In the genomic region with DNA sequence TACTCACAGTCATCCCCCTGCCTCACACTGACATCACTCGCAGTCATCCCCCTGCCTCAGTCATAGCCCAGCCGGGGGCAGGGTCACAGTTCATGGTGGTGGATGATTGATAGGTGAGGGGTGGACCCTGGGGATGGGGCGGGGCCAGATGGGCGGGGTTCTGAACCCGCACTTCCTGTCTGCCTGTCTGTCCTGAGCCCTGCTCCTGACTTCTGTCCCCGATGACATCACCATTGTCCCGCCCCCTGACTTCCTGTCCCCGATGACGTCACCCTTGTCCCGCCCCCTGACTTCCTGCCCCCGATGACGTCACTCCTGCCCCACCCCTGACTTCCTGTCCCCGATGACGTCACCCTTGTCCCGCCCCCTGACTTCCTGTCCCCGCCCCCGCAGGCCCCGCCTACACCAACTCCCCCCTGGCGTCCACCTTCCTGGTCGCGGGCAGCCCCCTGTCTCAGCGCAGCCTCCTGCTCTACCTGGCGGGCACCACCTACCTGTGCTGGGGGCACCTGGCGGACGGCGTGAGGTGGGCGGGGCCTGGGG, we compare ENCODE assay signal across 8 mouse cellular contexts. TPM values are rescaled to one million over a fixed set of nuclear protein-coding genes. Genes with fewer than 3 reads are reported as not detected.
DNase-seq lines count a peak whose midpoint lies in the region; ATAC-seq and TF ChIP-seq lines count a peak whose summit lies in the region.
"Had no signal": no experiment of that assay in that cellular context is flagged by ENCODE, and none has a peak within 500 bp of the region (broad histone marks: within the 10 kb centered on the region; RNA-seq: fewer than 3 reads in every experiment).

No protein-coding gene starts in this region.

- H3K4me2 ChIP-seq in lung, embryonic 14.5 days = no peak overlapping the region
- H3K4me2 ChIP-seq in embryonic facial prominence, embryonic 11.5 days (ENCODE audit: low read depth, low read length) = no peak overlapping the region
- no peak overlapping the region for H3K4me2 ChIP-seq in hindbrain, embryonic 14.5 days (replicated peaks)
- H3K4me2 ChIP-seq in liver, postnatal 0 days (ENCODE audit: low read depth, low read length) = no peak overlapping the region

- H3K36me3 ChIP-seq in lung, embryonic 14.5 days (ENCODE audit: insufficient read depth) = no peaks in the 10 kb centered on the region
- peaks cover 6% of the 10 kb centered on the region; the same call in 1 of the 2 replicates for H3K36me3 ChIP-seq in embryonic facial prominence, embryonic 11.5 days (replicated peaks; ENCODE audit: control insufficient read depth, insufficient read depth, low read depth, low read length)
- no peaks in the 10 kb centered on the region for H3K36me3 ChIP-seq in hindbrain, embryonic 14.5 days (replicated peaks; ENCODE audit: control insufficient read depth, insufficient read depth)
- H3K36me3 ChIP-seq in liver, postnatal 0 days (replicated peaks; ENCODE audit: insufficient read depth, low read length) = no peaks in the 10 kb centered on the region

- no peak overlapping the region for H3K27ac ChIP-seq in lung, embryonic 14.5 days (ENCODE audit: low read depth)
- no peak overlapping the region for H3K27ac ChIP-seq in embryonic facial prominence, embryonic 11.5 days (replicated peaks; ENCODE audit: low read depth, low read length)
- no peak overlapping the region for H3K27ac ChIP-seq in hindbrain, embryonic 14.5 days
- H3K27ac ChIP-seq in liver, postnatal 0 days (ENCODE audit: low read depth) = no peak overlapping the region

- no peak overlapping the region for H3K4me3 ChIP-seq in lung, embryonic 14.5 days (ENCODE audit: low read depth, low read length)
- H3K4me3 ChIP-seq in embryonic facial prominence, embryonic 11.5 days (ENCODE audit: low read depth, low read length) = peak overlapping the region; percentile 12; the same call in 1 of the 2 replicates
- H3K4me3 ChIP-seq in hindbrain, embryonic 14.5 days (replicated peaks; ENCODE audit: low read length) = no peak overlapping the region
- H3K4me3 ChIP-seq in liver, postnatal 0 days (ENCODE audit: low read depth, low read length) = 0 out of 2 replicates have a peak overlapping the region, but pooled peaks have one; percentile 11

- 77% methylated on average over 26 of the region's 27 CpGs for WGBS in lung, embryonic 14.5 days
- WGBS in embryonic facial prominence, embryonic 11.5 days = 76% methylated on average over 24 of the region's 27 CpGs
- WGBS in hindbrain, embryonic 14.5 days = 88% methylated on average over 27 of the region's 27 CpGs
- 85% methylated on average over 23 of the region's 27 CpGs for WGBS in liver, postnatal 0 days (ENCODE audit: insufficient replicate concordance)

- peaks cover 53% of the 10 kb centered on the region for H3K9me3 ChIP-seq in lung, embryonic 14.5 days (ENCODE audit: low read depth, low read length)
- peaks cover 45% of the 10 kb centered on the region for H3K9me3 ChIP-seq in embryonic facial prominence, embryonic 11.5 days (replicated peaks; ENCODE audit: control insufficient read depth, low read length)
- H3K9me3 ChIP-seq in hindbrain, embryonic 14.5 days (ENCODE audit: control insufficient read depth, low read length) = peaks cover 49% of the 10 kb centered on the region
- H3K9me3 ChIP-seq in liver, postnatal 0 days (ENCODE audit: low read length) = peaks cover 44% of the 10 kb centered on the region

- peak; percentile 49; the same call in 1 of the 2 replicates for ATAC-seq in lung, embryonic 14.5 days (ENCODE audit: insufficient read depth)
- peak; percentile 71; the same call in 1 of the 2 replicates for ATAC-seq in embryonic facial prominence, embryonic 11.5 days (replicated peaks; ENCODE audit: insufficient number of reproducible peaks, low FRiP score, low TSS enrichment, low read depth)
- peak; percentile 77 for ATAC-seq in hindbrain, embryonic 14.5 days (ENCODE audit: low FRiP score)
- peak; percentile 49 for ATAC-seq in liver, postnatal 0 days

- no peak for TF ChIP-seq CTCF in lung, embryonic 14.5 days (IDR thresholded peaks at IDR 0.05; ENCODE audit: low read depth)
- no peak for TF ChIP-seq CTCF in liver, postnatal 0 days (IDR thresholded peaks at IDR 0.05; ENCODE audit: low read depth)

- TF ChIP-seq EP300 in liver, postnatal 0 days (IDR thresholded peaks at IDR 0.05; ENCODE audit: low read depth) = no peak

- DNase-seq in lung, embryonic 14.5 days = no peak
- no peak for DNase-seq in lung, postnatal 25 days (ENCODE audit: low spot score)
- peak; percentile 70 for DNase-seq in adrenal gland, postnatal 14 days
- DNase-seq in embryonic facial prominence, embryonic 11.5 days (ENCODE audit: low spot score) = no peak
- peak; percentile 33 for DNase-seq in hindbrain, embryonic 14.5 days (ENCODE audit: low spot score)
- DNase-seq in liver, postnatal 0 days = peak; percentile 56
- peak; percentile 14 for DNase-seq in skeletal muscle tissue, adult 2 months (ENCODE audit: low read depth, low spot score)

- no peaks in the 10 kb centered on the region for H3K4me1 ChIP-seq in lung, embryonic 14.5 days (ENCODE audit: insufficient read depth)
- no peaks in the 10 kb centered on the region for H3K4me1 ChIP-seq in embryonic facial prominence, embryonic 11.5 days (ENCODE audit: control insufficient read depth, insufficient read depth, low read length)
- no peaks in the 10 kb centered on the region for H3K4me1 ChIP-seq in hindbrain, embryonic 14.5 days (replicated peaks; ENCODE audit: control insufficient read depth, insufficient read depth, low read length)
- no peaks in the 10 kb centered on the region for H3K4me1 ChIP-seq in liver, postnatal 0 days (ENCODE audit: insufficient read depth)

- H3K27me3 ChIP-seq in lung, embryonic 14.5 days (ENCODE audit: insufficient read depth, low read length) = no peaks in the 10 kb centered on the region
- no peaks in the 10 kb centered on the region for H3K27me3 ChIP-seq in embryonic facial prominence, embryonic 11.5 days (ENCODE audit: control insufficient read depth, insufficient read depth, low read length)
- H3K27me3 ChIP-seq in hindbrain, embryonic 14.5 days (ENCODE audit: control insufficient read depth, insufficient read depth, low read length) = no peaks in the 10 kb centered on the region
- H3K27me3 ChIP-seq in liver, postnatal 0 days (ENCODE audit: insufficient read depth, low read length) = no peaks in the 10 kb centered on the region

- no peak overlapping the region for H3K9ac ChIP-seq in lung, embryonic 14.5 days
- H3K9ac ChIP-seq in embryonic facial prominence, embryonic 11.5 days (replicated peaks; ENCODE audit: low read length) = no peak overlapping the region
- H3K9ac ChIP-seq in hindbrain, embryonic 14.5 days = no peak overlapping the region
- H3K9ac ChIP-seq in liver, postnatal 0 days (replicated peaks) = no peak overlapping the region

RNA-seq across cellular contexts. Expression of gene Asmt, which starts 1.9 kb away (rescaled TPM):
- not detected in 2 replicates for polyA plus RNA-seq in lung, embryonic 14.5 days (2014; fragmentation: Nextera tagmentation; extraction: Ambion mirVana)
- total RNA-seq in adrenal gland, postnatal 14 days (2021) = not detected in 2 replicates
- not detected in 2 replicates for polyA plus RNA-seq in embryonic facial prominence, embryonic 11.5 days (2014; fragmentation: Nextera tagmentation; extraction: Ambion mirVana)
- not detected in 2 replicates for polyA plus RNA-seq in hindbrain, embryonic 14.5 days (2014; fragmentation: Nextera tagmentation; extraction: Ambion mirVana)
- polyA plus RNA-seq in liver, postnatal 0 days (2015; fragmentation: Nextera tagmentation; extraction: Ambion mirVana) = not detected in 2 replicates
- total RNA-seq: left cerebral cortex, postnatal 10 days had no signal

Comparison
In these comparisons a context has a peak if more than half of its experiments do, and no peak if none do; other contexts are left out.
1. DNase-seq: peak in adrenal gland, postnatal 14 days (single experiment), hindbrain, embryonic 14.5 days (single experiment), liver, postnatal 0 days (single experiment) and skeletal muscle tissue, adult 2 months (single experiment); none in lung, embryonic 14.5 days (single experiment), lung, postnatal 25 days (single experiment) and embryonic facial prominence, embryonic 11.5 days (single experiment).
2. H3K4me3 ChIP-seq: peak in embryonic facial prominence, embryonic 11.5 days (single experiment) and liver, postnatal 0 days (single experiment); none in lung, embryonic 14.5 days (single experiment) and hindbrain, embryonic 14.5 days (single experiment).
3. Peak in every context shown above with its lines, with median percentiles within 50 percentile points of each other: ATAC-seq.